Mouse (Mus musculus): ENCODE results near the gene Dtx3. TPM values are rescaled to one million over a fixed set of nuclear protein-coding genes. Genes with fewer than 3 reads are reported as not detected.
A peak's percentile ranks its signal among the peaks of the same experiment; 100 is the strongest.

Gene Dtx3
- polyA plus RNA-seq, 1 experiment from 2014 or later, result 83.0 TPM

GRCm38 (mm10) chr10:127211414-127211854 lies 15.9 kb upstream of the Dtx3 start, which contains the start of gene Pip4k2c:
Pip4k2c (minus strand) TSS chr10:127211585.
- Histone ChIP-seq H3K4me3 (ENCODE audit: low read depth, low read length) (peak within 1 kb of the TSS; percentile 86), H3K9ac (ENCODE audit: low read depth, low read length) (peak within 1 kb of the TSS; percentile 73), H3K4me1 (ENCODE audit: control insufficient read depth, insufficient read depth, low read length) (peaks cover 8% of the 10 kb centered on the region), H3K9me3 (replicated peaks; ENCODE audit: control insufficient read depth, low read length) (no peaks in the 10 kb centered on the region), H3K36me3 (ENCODE audit: control insufficient read depth, insufficient read depth, low read length) (peaks cover 5% of the 10 kb centered on the region; the same call in 1 of the 2 replicates), H3K27me3 (ENCODE audit: control insufficient read depth, insufficient read depth, low read length) (no peaks in the 10 kb centered on the region), H3K4me2 (peak within 1 kb of the TSS; percentile 86), H3K27ac (ENCODE audit: low read depth, low read length) (peak within 1 kb of the TSS; percentile 42)
- under 1% methylated on average over 47 of the region's 47 CpGs for WGBS (ENCODE audit: insufficient replicate concordance)
- peak; percentile 97 for ATAC-seq (replicated peaks; ENCODE audit: insufficient number of reproducible peaks, low FRiP score, low TSS enrichment)

- WGBS (ENCODE audit: insufficient replicate concordance), result under 1% methylated on average over 25 of the region's 25 CpGs
- peak overlapping the region; percentile 42 for H3K27ac ChIP-seq (ENCODE audit: low read depth, low read length)
- H3K27me3 ChIP-seq (ENCODE audit: control insufficient read depth, insufficient read depth, low read length), result no peaks in the 10 kb centered on the region
- H3K4me3 ChIP-seq (ENCODE audit: low read depth, low read length), result peak overlapping the region; percentile 86
- peaks cover 8% of the 10 kb centered on the region for H3K4me1 ChIP-seq (ENCODE audit: control insufficient read depth, insufficient read depth, low read length)
- no peaks in the 10 kb centered on the region for H3K9me3 ChIP-seq (replicated peaks; ENCODE audit: control insufficient read depth, low read length)
- peak overlapping the region; percentile 73 for H3K9ac ChIP-seq (ENCODE audit: low read depth, low read length)
- peaks cover 5% of the 10 kb centered on the region; the same call in 1 of the 2 replicates for H3K36me3 ChIP-seq (ENCODE audit: control insufficient read depth, insufficient read depth, low read length)
- peak; percentile 70 for ATAC-seq (replicated peaks; ENCODE audit: insufficient number of reproducible peaks, low FRiP score, low TSS enrichment)
- peak overlapping the region; percentile 86 for H3K4me2 ChIP-seq
These were observed 15.5 kb upstream of the Dtx3 start for GRCm38 (mm10) chr10:127210961-127211405.

- Histone ChIP-seq H3K4me1 (ENCODE audit: control insufficient read depth, insufficient read depth, low read length) (peaks cover 8% of the 10 kb centered on the region), H3K27ac (ENCODE audit: low read depth, low read length) (no peak overlapping the region), H3K9me3 (replicated peaks; ENCODE audit: control insufficient read depth, low read length) (no peaks in the 10 kb centered on the region), H3K9ac (ENCODE audit: low read depth, low read length) (peak overlapping the region; percentile 73), H3K4me3 (ENCODE audit: low read depth, low read length) (peak overlapping the region; percentile 86), H3K27me3 (ENCODE audit: control insufficient read depth, insufficient read depth, low read length) (no peaks in the 10 kb centered on the region), H3K4me2 (peak overlapping the region; percentile 86), H3K36me3 (ENCODE audit: control insufficient read depth, insufficient read depth, low read length) (peaks cover 12% of the 10 kb centered on the region)
- ATAC-seq (replicated peaks; ENCODE audit: insufficient number of reproducible peaks, low FRiP score, low TSS enrichment), result no peak
- WGBS (ENCODE audit: insufficient replicate concordance), result 72% methylated on average over 13 of the region's 13 CpGs
These were observed 14.5 kb upstream of the Dtx3 start for GRCm38 (mm10) chr10:127209928-127210570.

GRCm38 (mm10) chr10:127208921-127209320 lies 13.4 kb upstream of the Dtx3 start:
- Histone ChIP-seq H3K9ac (ENCODE audit: low read depth, low read length) (no peak overlapping the region), H3K4me2 (no peak overlapping the region), H3K27me3 (ENCODE audit: control insufficient read depth, insufficient read depth, low read length) (no peaks in the 10 kb centered on the region), H3K4me3 (ENCODE audit: low read depth, low read length) (no peak overlapping the region), H3K4me1 (ENCODE audit: control insufficient read depth, insufficient read depth, low read length) (peaks cover 9% of the 10 kb centered on the region), H3K27ac (ENCODE audit: low read depth, low read length) (no peak overlapping the region), H3K9me3 (replicated peaks; ENCODE audit: control insufficient read depth, low read length) (no peaks in the 10 kb centered on the region), H3K36me3 (ENCODE audit: control insufficient read depth, insufficient read depth, low read length) (peaks cover 13% of the 10 kb centered on the region)
- WGBS (ENCODE audit: insufficient replicate concordance), result 88% methylated on average over 4 of the region's 4 CpGs
- ATAC-seq (replicated peaks; ENCODE audit: insufficient number of reproducible peaks, low FRiP score, low TSS enrichment), result no peak

- Histone ChIP-seq H3K4me2 (peak overlapping the region; percentile 29), H3K4me1 (ENCODE audit: control insufficient read depth, insufficient read depth, low read length) (peaks cover 6% of the 10 kb centered on the region), H3K27ac (ENCODE audit: low read depth, low read length) (peak overlapping the region; percentile 89), H3K9me3 (replicated peaks; ENCODE audit: control insufficient read depth, low read length) (no peaks in the 10 kb centered on the region), H3K27me3 (ENCODE audit: control insufficient read depth, insufficient read depth, low read length) (no peaks in the 10 kb centered on the region), H3K36me3 (ENCODE audit: control insufficient read depth, insufficient read depth, low read length) (peaks cover 21% of the 10 kb centered on the region), H3K9ac (ENCODE audit: low read depth, low read length) (peak overlapping the region; percentile 4; the same call in 1 of the 2 replicates), H3K4me3 (ENCODE audit: low read depth, low read length) (no peak overlapping the region)
- 56% methylated on average over 10 of the region's 10 CpGs for WGBS (ENCODE audit: insufficient replicate concordance)
- ATAC-seq (replicated peaks; ENCODE audit: insufficient number of reproducible peaks, low FRiP score, low TSS enrichment), result peak; percentile 81
These were observed 9.8 kb upstream of the Dtx3 start for GRCm38 (mm10) chr10:127205373-127205772.

GRCm38 (mm10) chr10:127204589-127204988 lies 9.1 kb upstream of the Dtx3 start:
- 70% methylated on average over 5 of the region's 5 CpGs for WGBS (ENCODE audit: insufficient replicate concordance)
- Histone ChIP-seq H3K4me1 (ENCODE audit: control insufficient read depth, insufficient read depth, low read length) (peaks cover 2% of the 10 kb centered on the region; the same call in 1 of the 2 replicates), H3K4me2 (peak overlapping the region; percentile 29; the same call in 1 of the 2 replicates), H3K4me3 (ENCODE audit: low read depth, low read length) (no peak overlapping the region), H3K9ac (ENCODE audit: low read depth, low read length) (peak overlapping the region; percentile 4; the same call in 1 of the 2 replicates), H3K36me3 (ENCODE audit: control insufficient read depth, insufficient read depth, low read length) (peaks cover 21% of the 10 kb centered on the region), H3K27ac (ENCODE audit: low read depth, low read length) (peak overlapping the region; percentile 89), H3K9me3 (replicated peaks; ENCODE audit: control insufficient read depth, low read length) (no peaks in the 10 kb centered on the region), H3K27me3 (ENCODE audit: control insufficient read depth, insufficient read depth, low read length) (no peaks in the 10 kb centered on the region)
- no peak for ATAC-seq (replicated peaks; ENCODE audit: insufficient number of reproducible peaks, low FRiP score, low TSS enrichment)

GRCm38 (mm10) chr10:127203106-127203505 lies 7.6 kb upstream of the Dtx3 start:
- 71% methylated on average over 3 of the region's 3 CpGs for WGBS (ENCODE audit: insufficient replicate concordance)
- Histone ChIP-seq H3K36me3 (ENCODE audit: control insufficient read depth, insufficient read depth, low read length) (peaks cover 21% of the 10 kb centered on the region), H3K27ac (ENCODE audit: low read depth, low read length) (peak overlapping the region; percentile 13; the same call in 1 of the 2 replicates), H3K27me3 (ENCODE audit: control insufficient read depth, insufficient read depth, low read length) (no peaks in the 10 kb centered on the region), H3K4me2 (0 out of 2 replicates have a peak overlapping the region, but pooled peaks have one; percentile 9), H3K9ac (ENCODE audit: low read depth, low read length) (no peak overlapping the region), H3K4me3 (ENCODE audit: low read depth, low read length) (no peak overlapping the region), H3K9me3 (replicated peaks; ENCODE audit: control insufficient read depth, low read length) (no peaks in the 10 kb centered on the region), H3K4me1 (ENCODE audit: control insufficient read depth, insufficient read depth, low read length) (peaks cover 2% of the 10 kb centered on the region; the same call in 1 of the 2 replicates)
- ATAC-seq (replicated peaks; ENCODE audit: insufficient number of reproducible peaks, low FRiP score, low TSS enrichment), result peak; percentile 58; the same call in 1 of the 2 replicates

GRCm38 (mm10) chr10:127200279-127200678 lies 4.8 kb upstream of the Dtx3 start:
- no peak for ATAC-seq (replicated peaks; ENCODE audit: insufficient number of reproducible peaks, low FRiP score, low TSS enrichment)
- H3K9ac ChIP-seq (ENCODE audit: low read depth, low read length), result no peak overlapping the region
- no peak overlapping the region for H3K27ac ChIP-seq (ENCODE audit: low read depth, low read length)
- WGBS (ENCODE audit: insufficient replicate concordance), result 81% methylated on average over 8 of the region's 8 CpGs
- H3K9me3 ChIP-seq (replicated peaks; ENCODE audit: control insufficient read depth, low read length), result no peaks in the 10 kb centered on the region
- H3K27me3 ChIP-seq (ENCODE audit: control insufficient read depth, insufficient read depth, low read length), result no peaks in the 10 kb centered on the region
- peaks cover 10% of the 10 kb centered on the region for H3K36me3 ChIP-seq (ENCODE audit: control insufficient read depth, insufficient read depth, low read length)
- peaks cover 9% of the 10 kb centered on the region; the same call in 1 of the 2 replicates for H3K4me1 ChIP-seq (ENCODE audit: control insufficient read depth, insufficient read depth, low read length)
- no peak overlapping the region for H3K4me2 ChIP-seq
- H3K4me3 ChIP-seq (ENCODE audit: low read depth, low read length), result no peak overlapping the region

All from heart, embryonic 11.5 days (tissue).